Mouse (Mus musculus): ENCODE measurements around the gene Snx14. TPM values are rescaled to one million over a fixed set of nuclear protein-coding genes. Genes with fewer than 3 reads are reported as not detected.
A peak's percentile ranks its signal among the peaks of the same experiment; 100 is the strongest.

The Snx14 gene
- total RNA-seq, 2 experiments from 2014 or later = 46.2 to 51.8 TPM

- no peak for DNase-seq (ENCODE audit: extremely low spot score in 1 of 2, low spot score in 1 of 2)
Measured at GRCm38 (mm10) chr9:88348623-88349022, 90.1 kb downstream of the Snx14 start.

GRCm38 (mm10) chr9:88346857-88347256, 91.9 kb downstream of the Snx14 start:
- DNase-seq (ENCODE audit: extremely low spot score in 1 of 2, low spot score in 1 of 2) = no peak

- DNase-seq (ENCODE audit: extremely low spot score in 1 of 2, low spot score in 1 of 2) = no peak
Measured at GRCm38 (mm10) chr9:88344424-88344823, 94.3 kb downstream of the Snx14 start.

GRCm38 (mm10) chr9:88342701-88343100, 96.1 kb downstream of the Snx14 start:
- DNase-seq (ENCODE audit: extremely low spot score in 1 of 2, low spot score in 1 of 2) = no peak

- DNase-seq (ENCODE audit: extremely low spot score in 1 of 2, low spot score in 1 of 2) = no peak
Measured at GRCm38 (mm10) chr9:88342241-88342640, 96.5 kb downstream of the Snx14 start.

- DNase-seq (ENCODE audit: extremely low spot score in 1 of 2, low spot score in 1 of 2) = no peak
Measured at GRCm38 (mm10) chr9:88340819-88341218, 97.9 kb downstream of the Snx14 start.

GRCm38 (mm10) chr9:88335839-88336238, 102.9 kb downstream of the Snx14 start:
- no peak for DNase-seq (ENCODE audit: extremely low spot score in 1 of 2, low spot score in 1 of 2)

GRCm38 (mm10) chr9:88332447-88332846, 106.3 kb downstream of the Snx14 start:
- no peak for DNase-seq (ENCODE audit: extremely low spot score in 1 of 2, low spot score in 1 of 2)

GRCm38 (mm10) chr9:88330316-88330715, 108.4 kb downstream of the Snx14 start:
- DNase-seq (ENCODE audit: extremely low spot score in 1 of 2, low spot score in 1 of 2) = no peak

GRCm38 (mm10) chr9:88329166-88329748, 109.5 kb downstream of the Snx14 start:
- no peak for DNase-seq (ENCODE audit: extremely low spot score in 1 of 2, low spot score in 1 of 2)

- no peak for DNase-seq (ENCODE audit: extremely low spot score in 1 of 2, low spot score in 1 of 2)
Measured at GRCm38 (mm10) chr9:88328666-88329065, 110.1 kb downstream of the Snx14 start.

GRCm38 (mm10) chr9:88326930-88327901, 111.5 kb downstream of the Snx14 start, which contains the start of gene Nt5e:
TSS of gene Nt5e (plus strand) at chr9:88327197.
- DNase-seq (ENCODE audit: extremely low spot score in 1 of 2, low spot score in 1 of 2) = peak; percentile 41 to 48

Other genes starting within 250 kb of the Snx14 start
- 1 to 10 TPM; 3.2 to 3.6 TPM for gene Nt5e, start 111.8 kb downstream of the Snx14 start, total RNA-seq (2021)
- not detected for gene Gm20537, start 17.7 kb upstream of the Snx14 start, total RNA-seq (2021)
- 10 to 100 TPM; 62.4 to 69.4 TPM for gene Syncrip, start 43.6 kb upstream of the Snx14 start, total RNA-seq (2021)
- 10 to 100 TPM; 19.6 to 22.2 TPM for gene Zfp949, start 109.1 kb upstream of the Snx14 start, total RNA-seq (2021)
- 1 to 10 TPM in 1 of 2 experiments, under 1 TPM in 1; 0.54 to 1.5 TPM for gene Trim43a, start 141.9 kb upstream of the Snx14 start, total RNA-seq (2021)

Data from layer of hippocampus, postnatal 25 days (tissue).